Mouse (Mus musculus) megakaryocyte, embryonic 14.5 days (primary cell): ENCODE results near the gene Bhlhe41.

Experiments
- FLI1 ChIP-seq: IDR thresholded peaks from 2 replicates; pipeline ENCODE4 v1.6.1; 2012; ENCODE audit warnings: low read length, inconsistent platforms, mixed read lengths
- GATA1 ChIP-seq: IDR thresholded peaks from 3 replicates; pipeline ENCODE4 v1.6.1; 2012; ENCODE audit warnings: mixed read lengths, low read length, inconsistent platforms, borderline replicate concordance

DNA sequence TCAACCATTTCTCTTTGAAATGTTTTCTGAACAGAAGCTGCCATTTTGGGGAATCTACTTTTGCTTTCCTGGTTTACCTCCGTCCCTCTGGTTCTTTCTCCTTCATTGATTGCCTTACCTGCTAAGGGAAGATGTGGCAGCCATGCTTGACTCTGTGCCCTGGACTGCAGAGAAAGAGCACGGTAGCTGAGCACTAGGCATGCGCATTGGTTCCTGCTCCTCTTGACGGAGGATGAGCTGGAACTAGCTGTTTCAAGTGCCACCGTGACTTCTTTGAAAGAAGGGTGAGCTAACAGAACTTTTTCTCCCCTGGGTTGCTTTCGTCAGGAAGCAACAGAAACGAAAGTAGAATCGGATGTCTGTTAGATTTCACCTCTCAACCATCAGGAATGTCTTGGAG, 17.7 kb downstream of the Bhlhe41 start:
- TF ChIP-seq GATA1 (no peak), FLI1 (no peak)
